Comparison of ENCODE assay signal across 21 mouse cellular contexts in genomic region chr7:59014302-59014677, GRCm38 (mm10).
DNase-seq lines count a peak whose midpoint lies in the region; ATAC-seq lines count a peak whose summit lies in the region.
"Had no signal": no experiment of that assay in that cellular context is flagged by ENCODE, and none has a peak within 500 bp of the region (broad histone marks: within the 10 kb centered on the region; RNA-seq: fewer than 3 reads in every experiment).

No protein-coding gene starts in this region.

- no peaks in the 10 kb centered on the region for H3K9me3 ChIP-seq in forebrain, embryonic 11.5 days (ENCODE audit: control insufficient read depth, low read length)
- no peaks in the 10 kb centered on the region for H3K9me3 ChIP-seq in forebrain, embryonic 10.5 days
- no peaks in the 10 kb centered on the region for H3K9me3 ChIP-seq in neural tube, embryonic 12.5 days
- no peaks in the 10 kb centered on the region for H3K9me3 ChIP-seq in midbrain, embryonic 15.5 days
- H3K9me3 ChIP-seq: embryonic facial prominence, embryonic 13.5 days; intestine, embryonic 15.5 days; limb, embryonic 12.5 days had no signal

- H3K27me3 ChIP-seq in forebrain, embryonic 11.5 days (ENCODE audit: control insufficient read depth, insufficient read depth, low read length), result no peaks in the 10 kb centered on the region
- no peaks in the 10 kb centered on the region for H3K27me3 ChIP-seq in forebrain, embryonic 10.5 days (ENCODE audit: poor library complexity, severe bottlenecking)
- no peaks in the 10 kb centered on the region for H3K27me3 ChIP-seq in neural tube, embryonic 12.5 days (replicated peaks)
- H3K27me3 ChIP-seq in midbrain, embryonic 15.5 days (replicated peaks), result no peaks in the 10 kb centered on the region
- H3K27me3 ChIP-seq: embryonic facial prominence, embryonic 13.5 days; heart, embryonic 13.5 days; intestine, embryonic 15.5 days; limb, embryonic 12.5 days; liver, embryonic 12.5 days; megakaryocyte, embryonic 14.5 days had no signal

- H3K4me3 ChIP-seq in forebrain, embryonic 11.5 days (ENCODE audit: low read depth, low read length), result no peak overlapping the region
- H3K4me3 ChIP-seq in forebrain, embryonic 10.5 days, result no peak overlapping the region
- no peak overlapping the region for H3K4me3 ChIP-seq in neural tube, embryonic 12.5 days
- no peak overlapping the region for H3K4me3 ChIP-seq in midbrain, embryonic 15.5 days
- H3K4me3 ChIP-seq: embryonic facial prominence, embryonic 13.5 days; heart, embryonic 13.5 days; intestine, embryonic 15.5 days; limb, embryonic 12.5 days; liver, embryonic 12.5 days; megakaryocyte, embryonic 14.5 days; myocyte had no signal

- H3K4me1 ChIP-seq in forebrain, embryonic 11.5 days (replicated peaks; ENCODE audit: control insufficient read depth, insufficient read depth, low read length), result no peaks in the 10 kb centered on the region
- H3K4me1 ChIP-seq in forebrain, embryonic 10.5 days, result no peaks in the 10 kb centered on the region
- no peaks in the 10 kb centered on the region for H3K4me1 ChIP-seq in neural tube, embryonic 12.5 days
- peaks cover 13% of the 10 kb centered on the region for H3K4me1 ChIP-seq in midbrain, embryonic 15.5 days
- H3K4me1 ChIP-seq: embryonic facial prominence, embryonic 13.5 days; heart, embryonic 13.5 days; intestine, embryonic 15.5 days; limb, embryonic 12.5 days; liver, embryonic 12.5 days; megakaryocyte, embryonic 14.5 days had no signal

- no peak overlapping the region for H3K9ac ChIP-seq in forebrain, embryonic 11.5 days (ENCODE audit: low read length)
- H3K9ac ChIP-seq in neural tube, embryonic 12.5 days, result no peak overlapping the region
- H3K9ac ChIP-seq in midbrain, embryonic 15.5 days, result no peak overlapping the region
- H3K9ac ChIP-seq: embryonic facial prominence, embryonic 13.5 days; heart, embryonic 13.5 days; intestine, embryonic 15.5 days; limb, embryonic 12.5 days; liver, embryonic 12.5 days had no signal

- H3K27ac ChIP-seq in forebrain, embryonic 11.5 days (ENCODE audit: low read depth, low read length), result no peak overlapping the region
- no peak overlapping the region for H3K27ac ChIP-seq in forebrain, embryonic 10.5 days
- no peak overlapping the region for H3K27ac ChIP-seq in neural tube, embryonic 12.5 days
- peak overlapping the region; percentile 61 for H3K27ac ChIP-seq in midbrain, embryonic 15.5 days
- H3K27ac ChIP-seq: embryonic facial prominence, embryonic 13.5 days; heart, embryonic 13.5 days; intestine, embryonic 15.5 days; limb, embryonic 12.5 days; liver, embryonic 12.5 days had no signal

- H3K36me3 ChIP-seq in forebrain, embryonic 11.5 days (ENCODE audit: control insufficient read depth, insufficient read depth, low read length), result no peaks in the 10 kb centered on the region
- no peaks in the 10 kb centered on the region for H3K36me3 ChIP-seq in forebrain, embryonic 10.5 days (replicated peaks)
- H3K36me3 ChIP-seq in neural tube, embryonic 12.5 days, result no peaks in the 10 kb centered on the region
- no peaks in the 10 kb centered on the region for H3K36me3 ChIP-seq in midbrain, embryonic 15.5 days (replicated peaks)
- H3K36me3 ChIP-seq: embryonic facial prominence, embryonic 13.5 days; heart, embryonic 13.5 days; intestine, embryonic 15.5 days; limb, embryonic 12.5 days; liver, embryonic 12.5 days had no signal

- no peak overlapping the region for H3K4me2 ChIP-seq in forebrain, embryonic 11.5 days (ENCODE audit: low read depth, low read length, severe bottlenecking)
- H3K4me2 ChIP-seq in neural tube, embryonic 12.5 days (replicated peaks), result no peak overlapping the region
- no peak overlapping the region for H3K4me2 ChIP-seq in midbrain, embryonic 15.5 days
- H3K4me2 ChIP-seq: embryonic facial prominence, embryonic 13.5 days; heart, embryonic 13.5 days; intestine, embryonic 15.5 days; limb, embryonic 12.5 days; liver, embryonic 12.5 days had no signal

- ATAC-seq in forebrain, embryonic 11.5 days (replicated peaks; ENCODE audit: low FRiP score), result 0 out of 2 replicates have a peak, but pooled peaks have one; percentile 12
- peak; percentile 82 for ATAC-seq in neural tube, embryonic 12.5 days (ENCODE audit: low FRiP score, low read depth)
- peak; percentile 96 for ATAC-seq in midbrain, embryonic 15.5 days (replicated peaks)
- ATAC-seq: intestine, embryonic 15.5 days; liver, embryonic 12.5 days had no signal

- WGBS in forebrain, embryonic 11.5 days, result 56% methylated on average over 6 of the region's 6 CpGs
- 66% methylated on average over 6 of the region's 6 CpGs for WGBS in forebrain, embryonic 10.5 days
- 54% methylated on average over 6 of the region's 6 CpGs for WGBS in neural tube, embryonic 12.5 days
- WGBS in midbrain, embryonic 15.5 days, result 20% methylated on average over 6 of the region's 6 CpGs

- no peak for DNase-seq in forebrain, embryonic 11.5 days (ENCODE audit: low spot score)
- DNase-seq in forebrain, embryonic 10.5 days (ENCODE audit: extremely low spot score, low spot score), result no peak
- DNase-seq in neural tube, embryonic 10.5 days (ENCODE audit: extremely low spot score, low spot score), result no peak
- peak; percentile 14 for DNase-seq in retina, postnatal 1 day
- no peak for DNase-seq in embryo, embryonic 11 days
- DNase-seq in left cerebral cortex, adult 18-20 months (ENCODE audit: low spot score in 2 of 2), result no peak
- DNase-seq: adrenal gland, adult 2 months; cerebellum, postnatal 10 days; kidney, postnatal 36 days; lung, adult 2 months; spleen, adult 18-20 months; thymus, postnatal 4 days had no signal

Comparison
In these comparisons a context has a peak if more than half of its experiments do, and no peak if none do; other contexts are left out.
1. ATAC-seq: peak in every context shown above with its lines; median percentile 96 in midbrain, embryonic 15.5 days; 82 in neural tube, embryonic 12.5 days; 12 in forebrain, embryonic 11.5 days.